ENCODE assay signal across 9 mouse cellular contexts in genomic region chr13:24776146-24776844, GRCm38 (mm10). TPM values are rescaled to one million over a fixed set of nuclear protein-coding genes. Genes with fewer than 3 reads are reported as not detected.
DNase-seq lines count a peak whose midpoint lies in the region; TF ChIP-seq lines count a peak whose summit lies in the region.
"Had no signal": no experiment of that assay in that cellular context is flagged by ENCODE, and none has a peak within 500 bp of the region (broad histone marks: within the 10 kb centered on the region; RNA-seq: fewer than 3 reads in every experiment).

No protein-coding gene starts in this region.

- peak overlapping the region; percentile 27 to 50; a peak in 3 of 4 replicates for H3K4me3 ChIP-seq in MEL (ENCODE audit: control insufficient read depth in 1 of 2, insufficient read depth in 1 of 2, low read depth in 2 of 2, low read length in 2 of 2)
- H3K4me3 ChIP-seq: liver, embryonic 15.5 days had no signal

- TF ChIP-seq RAD21 in MEL (IDR thresholded peaks at IDR 0.05; ENCODE audit: low read depth, low read length) = peak; percentile 75

- no peak overlapping the region for H3K27ac ChIP-seq in MEL (ENCODE audit: control insufficient read depth, low read depth, low read length)
- H3K27ac ChIP-seq: liver, embryonic 15.5 days had no signal

- H3K27me3 ChIP-seq in MEL (ENCODE audit: control insufficient read depth in 1 of 2, insufficient read depth in 2 of 2, low read length in 2 of 2) = no peaks in the 10 kb centered on the region; a peak in 1 of 4 replicates
- H3K27me3 ChIP-seq: liver, embryonic 15.5 days had no signal

- peak overlapping the region; percentile 53 for H3K9ac ChIP-seq in MEL (ENCODE audit: control insufficient read depth, low read depth, low read length, poor library complexity, severe bottlenecking)
- H3K9ac ChIP-seq: liver, embryonic 15.5 days had no signal

- TF ChIP-seq EP300 in MEL (IDR thresholded peaks at IDR 0.05; ENCODE audit: low read depth in 1 of 2, low read length in 2 of 2) = no peak

- DNase-seq in gastrocnemius, adult 18-20 months (ENCODE audit: low spot score) = peak; percentile 34
- DNase-seq in gastrocnemius, postnatal 25 days = no peak
- peak; percentile 87 for DNase-seq in MEL (ENCODE audit: low read depth, low spot score)
- DNase-seq in cerebellum, adult 18-20 months = peak; percentile 52 to 63
- peak; percentile 26 to 29 for DNase-seq in gastrocnemius, postnatal 4 days (ENCODE audit: low spot score in 2 of 2)
- peak; percentile 28 to 75 for DNase-seq in layer of hippocampus, adult 18-20 months (ENCODE audit: low spot score in 2 of 2)
- peak; percentile 57 for DNase-seq in lung, postnatal 14 days
- DNase-seq in spleen, postnatal 10 days (ENCODE audit: low spot score in 2 of 2) = peak; percentile 41 to 70

- H3K4me1 ChIP-seq in MEL (ENCODE audit: control insufficient read depth in 1 of 2, insufficient read depth in 2 of 2, low read length in 2 of 2) = no peaks in the 10 kb centered on the region; a peak in 1 of 4 replicates
- H3K4me1 ChIP-seq: liver, embryonic 15.5 days had no signal

- H3K9me3 ChIP-seq in MEL (replicated peaks; ENCODE audit: insufficient read depth, low read length) = no peaks in the 10 kb centered on the region
- H3K9me3 ChIP-seq: liver, embryonic 15.5 days had no signal

- TF ChIP-seq CTCF in MEL (IDR thresholded peaks at IDR 0.05 in 2 of 3, conservative IDR thresholded peaks at IDR 0.05 in 1 of 3; ENCODE audit: control insufficient read depth in 1 of 3, insufficient read depth in 1 of 3, low read depth in 2 of 3, low read length in 3 of 3, poor library complexity in 1 of 3, severe bottlenecking in 1 of 3) = peak; percentile 80 to 93 (median 88)

- no peak for TF ChIP-seq POLR2A in MEL (IDR thresholded peaks at IDR 0.05; ENCODE audit: control insufficient read depth in 1 of 2, insufficient read depth in 1 of 2, low read depth in 1 of 2, low read length in 2 of 2, poor library complexity in 1 of 2)

- H3K79me2 ChIP-seq in MEL (ENCODE audit: control insufficient read depth, insufficient read depth, low read length, poor library complexity) = no peaks in the 10 kb centered on the region

- no peaks in the 10 kb centered on the region for H3K36me3 ChIP-seq in MEL (ENCODE audit: control insufficient read depth in 1 of 2, insufficient read depth in 2 of 2, low read length in 2 of 2)
- H3K36me3 ChIP-seq: liver, embryonic 15.5 days had no signal

TF ChIP-seq in MEL, 35 proteins besides CTCF, POLR2A, EP300 and RAD21:
- TF ChIP-seq SMC3 (IDR thresholded peaks at IDR 0.05; ENCODE audit: low read depth, low read length) (peak; percentile 86), USF2 (IDR thresholded peaks at IDR 0.05; ENCODE audit: borderline replicate concordance in 1 of 2, insufficient read depth in 1 of 2, low read depth in 1 of 2, low read length in 2 of 2) (no peak), SIN3A (IDR thresholded peaks at IDR 0.05; ENCODE audit: low read length) (peak; percentile 20; the same call in 1 of the 2 replicates), MXI1 (IDR thresholded peaks at IDR 0.05; ENCODE audit: low read depth, low read length) (no peak), MYB (IDR thresholded peaks at IDR 0.05; ENCODE audit: low read depth, low read length) (no peak), MEF2A (IDR thresholded peaks at IDR 0.05; ENCODE audit: extremely low read depth, insufficient replicate concordance, low read depth, low read length, poor library complexity, severe bottlenecking) (no peak), GABPA (IDR thresholded peaks at IDR 0.05; ENCODE audit: low read depth, low read length) (no peak), ZNF384 (IDR thresholded peaks at IDR 0.05; ENCODE audit: low read depth, low read length) (peak; percentile 90), JUND (IDR thresholded peaks at IDR 0.05; ENCODE audit: low read depth, low read length) (no peak), KAT2A (conservative IDR thresholded peaks at IDR 0.05; ENCODE audit: low read depth, low read length) (no peak), POLR2AphosphoS5 (IDR thresholded peaks at IDR 0.05; ENCODE audit: borderline replicate concordance, low read depth, low read length) (no peak), BHLHE40 (IDR thresholded peaks at IDR 0.05; ENCODE audit: borderline replicate concordance, low read depth, low read length) (no peak), MAX (IDR thresholded peaks at IDR 0.05; ENCODE audit: low read length) (no peak), MAFK (IDR thresholded peaks at IDR 0.05; ENCODE audit: borderline replicate concordance, low read depth, low read length) (no peak), GATA1 (IDR thresholded peaks at IDR 0.05; ENCODE audit: low read depth, low read length) (no peak), UBTF (IDR thresholded peaks at IDR 0.05; ENCODE audit: borderline replicate concordance, insufficient read depth, low read depth, low read length) (no peak), HCFC1 (IDR thresholded peaks at IDR 0.05; ENCODE audit: low read depth, low read length) (no peak), ELF1 (IDR thresholded peaks at IDR 0.05; ENCODE audit: low read depth, low read length) (0 out of 2 replicates have a peak, but pooled peaks have one; percentile 47), CHD2 (IDR thresholded peaks at IDR 0.05; ENCODE audit: low read length) (no peak), E2F4 (IDR thresholded peaks at IDR 0.05; ENCODE audit: borderline replicate concordance, low read depth, low read length) (no peak), ETS1 (IDR thresholded peaks at IDR 0.05; ENCODE audit: low read depth, low read length) (no peak), TAL1 (IDR thresholded peaks at IDR 0.05; ENCODE audit: low read length) (no peak), NRF1 (IDR thresholded peaks at IDR 0.05; ENCODE audit: insufficient read depth, low read depth, low read length, poor library complexity, severe bottlenecking) (no peak), ZKSCAN1 (IDR thresholded peaks at IDR 0.05; ENCODE audit: low read depth, low read length) (no peak), CHD1 (IDR thresholded peaks at IDR 0.05; ENCODE audit: low read depth, low read length) (no peak), TCF12 (IDR thresholded peaks at IDR 0.05; ENCODE audit: low read depth, low read length) (no peak), ZC3H11A (IDR thresholded peaks at IDR 0.05; ENCODE audit: low read depth, low read length) (peak; percentile 67), RCOR1 (IDR thresholded peaks at IDR 0.05; ENCODE audit: low read depth, low read length) (no peak), MYC (IDR thresholded peaks at IDR 0.05; ENCODE audit: low read depth, low read length) (peak; percentile 37; the same call in 1 of the 2 replicates), MAZ (IDR thresholded peaks at IDR 0.05; ENCODE audit: low read depth, low read length) (no peak), USF1 (IDR thresholded peaks at IDR 0.05; ENCODE audit: low read depth, low read length) (no peak), NELFE (IDR thresholded peaks at IDR 0.05; ENCODE audit: low read depth, low read length) (no peak), TBP (IDR thresholded peaks at IDR 0.05; ENCODE audit: low read depth, low read length) (peak; percentile 94), POLR2AphosphoS2 (IDR thresholded peaks at IDR 0.05; ENCODE audit: low read length) (no peak), ZMIZ1 (IDR thresholded peaks at IDR 0.05; ENCODE audit: low read depth, low read length) (no peak)

RNA-seq across cellular contexts. Expression of gene Gmnn, which starts 14.6 kb away (rescaled TPM):
- total RNA-seq in gastrocnemius, adult 18-20 months (2021) = 1 to 10 TPM; 4.1 to 4.2 TPM
- 1 to 10 TPM; 2.3 to 4.9 TPM for total RNA-seq in gastrocnemius, postnatal 25 days (2021)
- 119 and 127 TPM in 2 replicates for total RNA-seq in MEL (2012; rRNA removed)
- polyA plus RNA-seq in MEL (2012; ENCODE audit: insufficient read depth in 1 of 2, insufficient read length in 2 of 2, low read depth in 1 of 2, low replicate concordance in 2 of 2, missing spikeins in 1 of 2) = 100 to 1,000 TPM; 129 to 155 TPM
- total RNA-seq in gastrocnemius, postnatal 4 days (2021) = 10 to 100 TPM; 10.2 to 11.7 TPM
- 1 to 10 TPM; 2.2 to 3.0 TPM for total RNA-seq in layer of hippocampus, adult 18-20 months (2021)

RNA-seq across cellular contexts. Expression of gene BC005537, which starts 25.2 kb away (rescaled TPM):
- total RNA-seq in gastrocnemius, adult 18-20 months (2021) = 10 to 100 TPM; 46.5 to 55.2 TPM
- total RNA-seq in gastrocnemius, postnatal 25 days (2021) = 10 to 100 TPM; 35.8 to 38.3 TPM
- total RNA-seq in MEL (2012; rRNA removed) = 32.7 and 39.5 TPM in 2 replicates
- 10 to 100 TPM; 48.8 to 62.6 TPM for polyA plus RNA-seq in MEL (2012; ENCODE audit: insufficient read depth in 1 of 2, insufficient read length in 2 of 2, low read depth in 1 of 2, low replicate concordance in 2 of 2, missing spikeins in 1 of 2)
- 100 to 1,000 TPM; 100 to 114 TPM for total RNA-seq in gastrocnemius, postnatal 4 days (2021)
- 100 to 1,000 TPM; 136 to 142 TPM for total RNA-seq in layer of hippocampus, adult 18-20 months (2021)

RNA-seq across cellular contexts. Expression of gene Armh2, which starts 35.3 kb away (rescaled TPM):
- not detected for total RNA-seq in gastrocnemius, adult 18-20 months (2021)
- not detected for total RNA-seq in gastrocnemius, postnatal 25 days (2021)
- not detected in 2 replicates for total RNA-seq in MEL (2012; rRNA removed)
- under 1 TPM in 1 of 2 experiments, not detected in 1; 0.19 TPM for polyA plus RNA-seq in MEL (2012; ENCODE audit: insufficient read depth in 1 of 2, insufficient read length in 2 of 2, low read depth in 1 of 2, low replicate concordance in 2 of 2, missing spikeins in 1 of 2)
- not detected for total RNA-seq in gastrocnemius, postnatal 4 days (2021)
- not detected for total RNA-seq in layer of hippocampus, adult 18-20 months (2021)
- polyA plus RNA-seq: liver, embryonic 15.5 days had no signal

RNA-seq across cellular contexts. Expression of gene Acot13, which starts 55.0 kb away (rescaled TPM):
- 100 to 1,000 TPM; 153 TPM for total RNA-seq in gastrocnemius, adult 18-20 months (2021)
- 100 to 1,000 TPM; 138 to 147 TPM for total RNA-seq in gastrocnemius, postnatal 25 days (2021)
- 45.7 and 51.8 TPM in 2 replicates for total RNA-seq in MEL (2012; rRNA removed)
- 10 to 100 TPM in 1 of 2 experiments, not detected in 1; 57.3 TPM for polyA plus RNA-seq in MEL (2012; ENCODE audit: insufficient read depth in 1 of 2, insufficient read length in 2 of 2, low read depth in 1 of 2, low replicate concordance in 2 of 2, missing spikeins in 1 of 2)
- 10 to 100 TPM; 50.9 to 57.6 TPM for total RNA-seq in gastrocnemius, postnatal 4 days (2021)
- 100 to 1,000 TPM; 119 to 124 TPM for total RNA-seq in layer of hippocampus, adult 18-20 months (2021)

RNA-seq across cellular contexts. Expression of gene Tdp2, which starts 55.2 kb away (rescaled TPM):
- 1 to 10 TPM; 7.7 to 8.2 TPM for total RNA-seq in gastrocnemius, adult 18-20 months (2021)
- 1 to 10 TPM; 7.8 to 8.2 TPM for total RNA-seq in gastrocnemius, postnatal 25 days (2021)
- 33.1 and 36.9 TPM in 2 replicates for total RNA-seq in MEL (2012; rRNA removed)
- 10 to 100 TPM in 1 of 2 experiments, not detected in 1; 45.3 TPM for polyA plus RNA-seq in MEL (2012; ENCODE audit: insufficient read depth in 1 of 2, insufficient read length in 2 of 2, low read depth in 1 of 2, low replicate concordance in 2 of 2, missing spikeins in 1 of 2)
- total RNA-seq in gastrocnemius, postnatal 4 days (2021) = 10 to 100 TPM; 15.5 to 16.1 TPM
- 10 to 100 TPM; 19.5 to 20.1 TPM for total RNA-seq in layer of hippocampus, adult 18-20 months (2021)
